ENCODE assay signal across 12 mouse cellular contexts in the genomic region with DNA sequence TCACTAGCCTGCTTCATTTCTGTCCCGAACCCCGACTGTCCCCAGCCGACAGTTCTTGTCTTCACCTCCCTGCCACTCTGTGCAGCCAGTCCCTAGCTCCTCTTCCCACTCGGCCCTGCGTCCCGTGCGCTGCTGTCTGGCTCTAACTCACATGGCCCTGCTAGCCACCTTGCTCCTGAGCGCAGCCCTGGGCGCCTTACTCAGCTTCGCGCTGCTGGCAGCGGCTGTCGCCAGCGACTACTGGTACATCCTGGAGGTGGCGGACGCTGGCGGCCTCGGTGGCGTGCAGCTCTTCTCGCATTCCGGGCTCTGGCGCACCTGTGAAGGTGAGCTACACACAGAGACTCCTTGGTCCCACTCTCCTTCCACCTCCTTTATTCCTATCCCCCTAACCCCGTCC. TPM values are rescaled to one million over a fixed set of nuclear protein-coding genes. Genes with fewer than 3 reads are reported as not detected.
A peak's percentile ranks its signal among the peaks of the same experiment; 100 is the strongest.
DNase-seq lines count a peak whose midpoint lies in the region; ATAC-seq and TF ChIP-seq lines count a peak whose summit lies in the region.
"Had no signal": no experiment of that assay in that cellular context is flagged by ENCODE, and none has a peak within 500 bp of the region (broad histone marks: within the 10 kb centered on the region; RNA-seq: fewer than 3 reads in every experiment).

TSS of gene Tmem235 (plus strand) at position 152 of the 400 bp plus-strand sequence.

- TF ChIP-seq POLR2A in thymus, adult 2 months (IDR thresholded peaks at IDR 0.05; ENCODE audit: control insufficient read depth, extremely low read depth, insufficient read depth, low read length, poor library complexity), result no peak

- H3K27me3 ChIP-seq in heart, embryonic 13.5 days (replicated peaks), result peaks cover 73% of the 10 kb centered on the region
- no peaks in the 10 kb centered on the region; the same call in 1 of the 2 replicates for H3K27me3 ChIP-seq in thymus, adult 2 months (ENCODE audit: control insufficient read depth, insufficient read depth, low read length)
- peaks cover 64% of the 10 kb centered on the region for H3K27me3 ChIP-seq in limb, embryonic 10.5 days (ENCODE audit: low read depth, poor library complexity, severe bottlenecking)

- TF ChIP-seq CTCF in thymus, adult 2 months (IDR thresholded peaks at IDR 0.05; ENCODE audit: borderline replicate concordance, control insufficient read depth, extremely low read depth, insufficient read depth, low read length, poor library complexity), result no peak

- H3K4me1 ChIP-seq in heart, embryonic 13.5 days, result peaks cover 11% of the 10 kb centered on the region
- H3K4me1 ChIP-seq in thymus, adult 2 months (replicated peaks; ENCODE audit: control insufficient read depth, insufficient read depth, low read length), result peaks cover 4% of the 10 kb centered on the region; the same call in 1 of the 2 replicates
- peaks cover 39% of the 10 kb centered on the region for H3K4me1 ChIP-seq in limb, embryonic 10.5 days

- peaks cover 28% of the 10 kb centered on the region for H3K36me3 ChIP-seq in heart, embryonic 13.5 days
- H3K36me3 ChIP-seq in thymus, adult 2 months (ENCODE audit: control insufficient read depth, insufficient read depth, low read length), result peaks cover 17% of the 10 kb centered on the region; the same call in 1 of the 2 replicates
- H3K36me3 ChIP-seq in limb, embryonic 10.5 days, result peaks cover 29% of the 10 kb centered on the region

- H3K27ac ChIP-seq in heart, embryonic 13.5 days (replicated peaks), result no peak within 1 kb of the TSS
- no peak within 1 kb of the TSS for H3K27ac ChIP-seq in thymus, adult 2 months (ENCODE audit: control insufficient read depth, insufficient read depth, low read length)
- no peak within 1 kb of the TSS for H3K27ac ChIP-seq in limb, embryonic 10.5 days
- H3K27ac ChIP-seq: macrophage had no signal

- H3K4me2 ChIP-seq in heart, embryonic 13.5 days, result peak within 1 kb of the TSS; percentile 51

- H3K9ac ChIP-seq in heart, embryonic 13.5 days, result peak within 1 kb of the TSS; percentile 45

- no peak for DNase-seq in heart, adult 8-10 months (ENCODE audit: low spot score)
- peak; percentile 37 for DNase-seq in thymus, adult 2 months
- DNase-seq in thymus, adult 18-20 months, result no peak
- no peak for DNase-seq in limb, embryonic 10.5 days (ENCODE audit: low spot score)
- no peak for DNase-seq in adrenal gland, adult (ENCODE audit: inconsistent age in 2 of 2, low spot score in 1 of 2)
- DNase-seq in layer of hippocampus, postnatal 25 days (ENCODE audit: extremely low spot score in 1 of 2, low spot score in 1 of 2), result no peak
- DNase-seq in cerebellum, adult 11 months, result no peak
- DNase-seq: adrenal gland, adult 2 months; gastrocnemius, postnatal 36 days had no signal

- H3K9me3 ChIP-seq in heart, embryonic 13.5 days, result no peaks in the 10 kb centered on the region
- H3K9me3 ChIP-seq in limb, embryonic 10.5 days (replicated peaks), result no peaks in the 10 kb centered on the region

- ATAC-seq in heart, embryonic 13.5 days (ENCODE audit: extremely low read depth, insufficient number of reproducible peaks, low FRiP score, low TSS enrichment), result no peak

- H3K4me3 ChIP-seq in heart, embryonic 13.5 days, result peak within 1 kb of the TSS; percentile 8
- no peak within 1 kb of the TSS for H3K4me3 ChIP-seq in thymus, adult 2 months (ENCODE audit: control insufficient read depth, insufficient read depth, low read length)
- peak within 1 kb of the TSS; percentile 16; the same call in 1 of the 2 replicates for H3K4me3 ChIP-seq in limb, embryonic 10.5 days

- 3% methylated on average over 23 of the region's 23 CpGs for WGBS in heart, embryonic 13.5 days
- 7% methylated on average over 23 of the region's 23 CpGs for WGBS in thymus, adult 2 months
- WGBS in limb, embryonic 10.5 days, result 4% methylated on average over 23 of the region's 23 CpGs

RNA-seq across cellular contexts. Expression of gene Tmem235, which starts in this region (rescaled TPM):
- polyA plus RNA-seq in heart, embryonic 13.5 days (2015; fragmentation: Nextera tagmentation; extraction: Ambion mirVana), result not detected in 2 replicates
- total RNA-seq in heart, adult 8-10 months (2022), result not detected
- 0.05 TPM in 1 of 2 replicates, not detected in the other for polyA plus RNA-seq in thymus, adult 2 months (2012; rRNA removed)
- polyA plus RNA-seq in limb, embryonic 10.5 days (2016; fragmentation: Nextera tagmentation; extraction: Ambion mirVana), result not detected in 2 replicates
- total RNA-seq in layer of hippocampus, postnatal 25 days (2021), result not detected
- total RNA-seq: adrenal gland, adult 2 months; CH12.LX; gastrocnemius, postnatal 36 days had no signal
- polyA plus RNA-seq: adrenal gland, adult 2 months; macrophage had no signal

Comparison
In these comparisons a context has a peak if more than half of its experiments do, and no peak if none do; other contexts are left out.
1. Peak in DNase-seq in thymus, adult 2 months; RNA of the gene not detected or under 1 TPM.